Mouse (Mus musculus): ENCODE data around the gene Itga2. TPM values are rescaled to one million over a fixed set of nuclear protein-coding genes. Genes with fewer than 3 reads are reported as not detected.
A peak's percentile ranks its signal among the peaks of the same experiment; 100 is the strongest.

Itga2 gene
- polyA plus RNA-seq, 1 experiment from 2014 or later: 3.7 TPM

GRCm38 (mm10) chr13:114855573-114856268 lies 76.2 kb downstream of the Itga2 start:
- no peak overlapping the region for H3K4me2 ChIP-seq (replicated peaks; ENCODE audit: low read depth, low read length)
- H3K27ac ChIP-seq (ENCODE audit: low read depth, low read length): no peak overlapping the region
- H3K4me3 ChIP-seq (ENCODE audit: low read length): no peak overlapping the region
- H3K9ac ChIP-seq (ENCODE audit: low read depth, low read length): no peak overlapping the region
- H3K27me3 ChIP-seq (ENCODE audit: control insufficient read depth, insufficient read depth, low read length): no peaks in the 10 kb centered on the region
- H3K4me1 ChIP-seq (ENCODE audit: control insufficient read depth, insufficient read depth, low read length): no peaks in the 10 kb centered on the region
- no peak for ATAC-seq (ENCODE audit: low FRiP score, low TSS enrichment)
- 35% methylated on average over 15 of the region's 15 CpGs for WGBS
- no peaks in the 10 kb centered on the region for H3K36me3 ChIP-seq (ENCODE audit: control insufficient read depth, insufficient read depth, low read length)
- no peaks in the 10 kb centered on the region for H3K9me3 ChIP-seq (ENCODE audit: control insufficient read depth, low read length)

- H3K4me3 ChIP-seq (ENCODE audit: low read length): no peak overlapping the region
- no peaks in the 10 kb centered on the region for H3K36me3 ChIP-seq (ENCODE audit: control insufficient read depth, insufficient read depth, low read length)
- H3K4me2 ChIP-seq (replicated peaks; ENCODE audit: low read depth, low read length): no peak overlapping the region
- WGBS: 95% methylated on average over 3 of the region's 3 CpGs
- no peak overlapping the region for H3K9ac ChIP-seq (ENCODE audit: low read depth, low read length)
- no peaks in the 10 kb centered on the region for H3K27me3 ChIP-seq (ENCODE audit: control insufficient read depth, insufficient read depth, low read length)
- H3K9me3 ChIP-seq (ENCODE audit: control insufficient read depth, low read length): no peaks in the 10 kb centered on the region
- no peak for ATAC-seq (ENCODE audit: low FRiP score, low TSS enrichment)
- H3K4me1 ChIP-seq (ENCODE audit: control insufficient read depth, insufficient read depth, low read length): no peaks in the 10 kb centered on the region
- H3K27ac ChIP-seq (ENCODE audit: low read depth, low read length): no peak overlapping the region
Observed at GRCm38 (mm10) chr13:114854428-114854827, 77.5 kb downstream of the Itga2 start.

GRCm38 (mm10) chr13:114854023-114854422 lies 77.9 kb downstream of the Itga2 start:
- Histone ChIP-seq H3K4me3 (ENCODE audit: low read length) (no peak overlapping the region), H3K27ac (ENCODE audit: low read depth, low read length) (no peak overlapping the region), H3K4me2 (replicated peaks; ENCODE audit: low read depth, low read length) (no peak overlapping the region), H3K4me1 (ENCODE audit: control insufficient read depth, insufficient read depth, low read length) (no peaks in the 10 kb centered on the region), H3K27me3 (ENCODE audit: control insufficient read depth, insufficient read depth, low read length) (no peaks in the 10 kb centered on the region), H3K9ac (ENCODE audit: low read depth, low read length) (no peak overlapping the region), H3K9me3 (ENCODE audit: control insufficient read depth, low read length) (no peaks in the 10 kb centered on the region), H3K36me3 (ENCODE audit: control insufficient read depth, insufficient read depth, low read length) (no peaks in the 10 kb centered on the region)
- WGBS: 91% methylated on average over 6 of the region's 6 CpGs
- ATAC-seq (ENCODE audit: low FRiP score, low TSS enrichment): no peak

GRCm38 (mm10) chr13:114853152-114853551 lies 78.7 kb downstream of the Itga2 start:
- Histone ChIP-seq H3K4me2 (replicated peaks; ENCODE audit: low read depth, low read length) (no peak overlapping the region), H3K9ac (ENCODE audit: low read depth, low read length) (no peak overlapping the region), H3K27ac (ENCODE audit: low read depth, low read length) (peak overlapping the region; percentile 51; the same call in 1 of the 2 replicates), H3K9me3 (ENCODE audit: control insufficient read depth, low read length) (no peaks in the 10 kb centered on the region), H3K4me3 (ENCODE audit: low read length) (no peak overlapping the region), H3K27me3 (ENCODE audit: control insufficient read depth, insufficient read depth, low read length) (no peaks in the 10 kb centered on the region), H3K4me1 (ENCODE audit: control insufficient read depth, insufficient read depth, low read length) (no peaks in the 10 kb centered on the region), H3K36me3 (ENCODE audit: control insufficient read depth, insufficient read depth, low read length) (no peaks in the 10 kb centered on the region)
- ATAC-seq (ENCODE audit: low FRiP score, low TSS enrichment): no peak
- 85% methylated on average over 2 of the region's 2 CpGs for WGBS

DNA sequence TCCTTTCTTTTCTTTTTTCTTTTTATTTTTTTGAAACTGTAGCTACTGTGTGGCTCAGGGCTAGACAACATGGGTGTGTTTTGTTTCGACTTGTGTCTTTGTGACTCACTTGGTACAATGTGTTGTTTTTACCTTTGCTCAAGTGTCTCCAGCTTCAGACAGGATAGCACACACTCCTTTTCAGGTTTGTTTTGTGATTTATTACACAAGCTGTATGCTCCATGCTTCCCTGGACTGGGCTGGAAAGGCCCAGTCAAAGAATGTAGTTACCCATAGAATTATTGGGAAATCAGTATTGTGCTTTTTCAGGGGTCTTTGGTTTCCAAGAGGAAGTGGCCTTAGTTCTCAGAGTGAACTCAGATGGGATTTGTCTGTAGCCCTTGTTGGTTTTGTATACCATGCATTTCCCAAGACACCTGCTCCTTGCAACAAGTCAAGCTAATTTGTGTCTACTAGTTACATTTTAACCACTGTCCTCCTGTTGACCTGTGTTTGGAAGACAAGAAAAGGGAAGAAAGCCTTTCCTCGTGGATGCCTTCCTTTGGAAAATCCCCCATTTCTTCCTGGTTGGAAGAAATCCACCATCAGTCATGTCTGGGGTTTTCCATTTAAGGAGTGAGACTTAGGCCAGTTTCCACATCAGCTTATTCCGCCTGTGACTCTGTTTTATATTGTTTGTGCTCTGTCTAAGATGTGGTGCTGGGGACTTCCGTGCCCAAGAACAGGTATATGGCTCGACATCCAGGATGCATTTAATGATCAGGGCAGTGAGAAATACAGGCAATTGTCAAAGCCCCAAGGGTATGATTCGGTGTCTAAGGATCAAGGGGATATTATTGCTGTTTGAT lies 79.4 kb downstream of the Itga2 start:
- Histone ChIP-seq H3K4me2 (replicated peaks; ENCODE audit: low read depth, low read length) (no peak overlapping the region), H3K4me3 (ENCODE audit: low read length) (no peak overlapping the region), H3K9me3 (ENCODE audit: control insufficient read depth, low read length) (no peaks in the 10 kb centered on the region), H3K9ac (ENCODE audit: low read depth, low read length) (no peak overlapping the region), H3K4me1 (ENCODE audit: control insufficient read depth, insufficient read depth, low read length) (no peaks in the 10 kb centered on the region), H3K36me3 (ENCODE audit: control insufficient read depth, insufficient read depth, low read length) (no peaks in the 10 kb centered on the region), H3K27ac (ENCODE audit: low read depth, low read length) (peak overlapping the region; percentile 51; the same call in 1 of the 2 replicates), H3K27me3 (ENCODE audit: control insufficient read depth, insufficient read depth, low read length) (no peaks in the 10 kb centered on the region)
- ATAC-seq (ENCODE audit: low FRiP score, low TSS enrichment): peak; percentile 71; the same call in 1 of the 2 replicates
- WGBS: 60% methylated on average over 6 of the region's 6 CpGs

- 77% methylated on average over 3 of the region's 3 CpGs for WGBS
- Histone ChIP-seq H3K9me3 (ENCODE audit: control insufficient read depth, low read length) (no peaks in the 10 kb centered on the region), H3K9ac (ENCODE audit: low read depth, low read length) (no peak overlapping the region), H3K36me3 (ENCODE audit: control insufficient read depth, insufficient read depth, low read length) (no peaks in the 10 kb centered on the region), H3K27me3 (ENCODE audit: control insufficient read depth, insufficient read depth, low read length) (no peaks in the 10 kb centered on the region), H3K27ac (ENCODE audit: low read depth, low read length) (no peak overlapping the region), H3K4me2 (replicated peaks; ENCODE audit: low read depth, low read length) (no peak overlapping the region), H3K4me3 (ENCODE audit: low read length) (no peak overlapping the region), H3K4me1 (ENCODE audit: control insufficient read depth, insufficient read depth, low read length) (no peaks in the 10 kb centered on the region)
- no peak for ATAC-seq (ENCODE audit: low FRiP score, low TSS enrichment)
Observed at GRCm38 (mm10) chr13:114848945-114849344, 83.0 kb downstream of the Itga2 start.

DNA sequence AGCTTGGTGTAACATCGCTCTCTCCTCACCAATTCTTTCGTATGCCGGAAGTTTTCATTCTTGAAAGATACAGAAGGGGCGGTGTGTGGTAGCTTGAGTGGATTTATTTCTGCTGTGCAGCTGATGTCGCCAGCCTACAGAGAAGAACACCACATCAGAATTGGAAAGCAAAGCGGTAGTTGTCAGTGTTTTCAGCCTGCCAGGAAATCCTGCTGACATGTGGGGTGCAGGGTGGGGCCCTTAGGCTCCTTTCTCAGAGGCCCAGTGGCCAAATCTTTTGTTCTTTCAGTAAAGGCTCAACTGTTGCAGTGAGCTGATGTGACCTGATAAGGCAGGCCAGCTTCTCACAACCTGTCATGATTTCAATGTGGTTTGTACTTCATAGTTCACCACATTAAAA lies 86.1 kb downstream of the Itga2 start:
- Histone ChIP-seq H3K4me1 (ENCODE audit: control insufficient read depth, insufficient read depth, low read length) (no peaks in the 10 kb centered on the region), H3K9ac (ENCODE audit: low read depth, low read length) (no peak overlapping the region), H3K4me2 (replicated peaks; ENCODE audit: low read depth, low read length) (no peak overlapping the region), H3K4me3 (ENCODE audit: low read length) (no peak overlapping the region), H3K9me3 (ENCODE audit: control insufficient read depth, low read length) (no peaks in the 10 kb centered on the region), H3K27me3 (ENCODE audit: control insufficient read depth, insufficient read depth, low read length) (no peaks in the 10 kb centered on the region), H3K27ac (ENCODE audit: low read depth, low read length) (no peak overlapping the region), H3K36me3 (ENCODE audit: control insufficient read depth, insufficient read depth, low read length) (no peaks in the 10 kb centered on the region)
- 85% methylated on average over 6 of the region's 6 CpGs for WGBS
- no peak for ATAC-seq (ENCODE audit: low FRiP score, low TSS enrichment)

DNA sequence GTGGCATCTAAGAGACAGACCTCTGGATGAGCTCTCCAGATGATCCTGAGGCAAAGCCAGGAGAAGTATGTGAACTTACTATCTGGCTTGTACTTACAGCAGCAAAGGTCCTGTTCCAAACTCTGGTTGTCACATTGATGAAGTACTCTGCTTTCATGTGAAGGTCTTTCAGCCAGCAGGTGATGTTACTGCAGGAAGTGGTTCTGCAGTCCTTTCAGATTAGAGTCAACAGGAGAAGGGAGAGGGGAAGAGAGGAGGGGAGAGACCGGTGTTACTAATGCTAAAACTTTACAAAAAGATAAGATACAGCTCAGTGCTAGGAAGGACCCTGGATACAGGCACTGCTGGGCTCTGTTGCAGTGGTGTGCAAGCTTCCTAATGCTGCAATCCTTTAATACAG lies 88.6 kb downstream of the Itga2 start:
- Histone ChIP-seq H3K4me2 (replicated peaks; ENCODE audit: low read depth, low read length) (no peak overlapping the region), H3K9ac (ENCODE audit: low read depth, low read length) (no peak overlapping the region), H3K4me3 (ENCODE audit: low read length) (no peak overlapping the region), H3K36me3 (ENCODE audit: control insufficient read depth, insufficient read depth, low read length) (no peaks in the 10 kb centered on the region), H3K9me3 (ENCODE audit: control insufficient read depth, low read length) (no peaks in the 10 kb centered on the region), H3K27me3 (ENCODE audit: control insufficient read depth, insufficient read depth, low read length) (no peaks in the 10 kb centered on the region), H3K4me1 (ENCODE audit: control insufficient read depth, insufficient read depth, low read length) (no peaks in the 10 kb centered on the region), H3K27ac (ENCODE audit: low read depth, low read length) (no peak overlapping the region)
- 79% methylated on average over 1 of the region's 1 CpGs for WGBS
- no peak for ATAC-seq (ENCODE audit: low FRiP score, low TSS enrichment)

GRCm38 (mm10) chr13:114840545-114840944 lies 91.4 kb downstream of the Itga2 start:
- WGBS: 86% methylated on average over 4 of the region's 4 CpGs
- no peaks in the 10 kb centered on the region for H3K36me3 ChIP-seq (ENCODE audit: control insufficient read depth, insufficient read depth, low read length)
- H3K4me2 ChIP-seq (replicated peaks; ENCODE audit: low read depth, low read length): no peak overlapping the region
- H3K27ac ChIP-seq (ENCODE audit: low read depth, low read length): no peak overlapping the region
- H3K4me3 ChIP-seq (ENCODE audit: low read length): no peak overlapping the region
- no peak for ATAC-seq (ENCODE audit: low FRiP score, low TSS enrichment)
- H3K4me1 ChIP-seq (ENCODE audit: control insufficient read depth, insufficient read depth, low read length): no peaks in the 10 kb centered on the region
- H3K9ac ChIP-seq (ENCODE audit: low read depth, low read length): no peak overlapping the region
- H3K9me3 ChIP-seq (ENCODE audit: control insufficient read depth, low read length): no peaks in the 10 kb centered on the region
- no peaks in the 10 kb centered on the region for H3K27me3 ChIP-seq (ENCODE audit: control insufficient read depth, insufficient read depth, low read length)

All from kidney, embryonic 14.5 days (tissue).